In genomic region chrX:85249379-85249778, GRCm38 (mm10) we compare ENCODE assay signal across 25 mouse cellular contexts. TPM values are rescaled to one million over a fixed set of nuclear protein-coding genes. Genes with fewer than 3 reads are reported as not detected.
"Had no signal": no experiment of that assay in that cellular context is flagged by ENCODE, and none has a peak within 500 bp of the region (broad histone marks: within the 10 kb centered on the region; RNA-seq: fewer than 3 reads in every experiment).

Gene Fthl17a (plus strand): TSS chrX:85249679.

- H3K9me3 ChIP-seq: neural tube, embryonic 12.5 days; neural tube, embryonic 13.5 days; neural tube, embryonic 15.5 days; stomach, embryonic 15.5 days had no signal

- H3K36me3 ChIP-seq: neural tube, embryonic 12.5 days; neural tube, embryonic 13.5 days; neural tube, embryonic 15.5 days; stomach, embryonic 15.5 days had no signal

- H3K27me3 ChIP-seq: neural tube, embryonic 12.5 days; neural tube, embryonic 13.5 days; neural tube, embryonic 15.5 days; stomach, embryonic 15.5 days had no signal

- H3K27ac ChIP-seq: neural tube, embryonic 12.5 days; neural tube, embryonic 13.5 days; neural tube, embryonic 15.5 days; stomach, embryonic 15.5 days; stomach, postnatal 0 days had no signal

- DNase-seq: retina, postnatal 1 day; right cerebral cortex, adult 18-20 months; right cerebral cortex, postnatal 14 days; right cerebral cortex, postnatal 25 days; right cerebral cortex, postnatal 4 days; spleen, adult 18-20 months; thymus, adult 18-20 months; thymus, adult 2 months; thymus, postnatal 14 days; thymus, postnatal 25 days; thymus, postnatal 36 days; thymus, postnatal 4 days had no signal

- H3K4me1 ChIP-seq: neural tube, embryonic 12.5 days; neural tube, embryonic 13.5 days; neural tube, embryonic 15.5 days; stomach, embryonic 15.5 days had no signal

- H3K4me3 ChIP-seq: neural tube, embryonic 12.5 days; neural tube, embryonic 13.5 days; neural tube, embryonic 15.5 days; stomach, embryonic 15.5 days had no signal

RNA-seq across cellular contexts. Expression of gene Fthl17a, which starts in this region (rescaled TPM):
- total RNA-seq: neutrophil, adult 5-6 weeks had no signal
- polyA plus RNA-seq: neural tube, embryonic 11.5 days; neural tube, embryonic 12.5 days; neural tube, embryonic 13.5 days; neural tube, embryonic 14.5 days; neural tube, embryonic 15.5 days; small intestine, adult 2 months; spleen, adult 2 months; stomach, embryonic 14.5 days; stomach, embryonic 15.5 days; stomach, embryonic 16.5 days; stomach, postnatal 0 days; thymus, adult 2 months; urinary bladder, adult 2 months had no signal
